Mouse (Mus musculus): ENCODE measurements around the gene Ngfr. TPM values are rescaled to one million over a fixed set of nuclear protein-coding genes. Genes with fewer than 3 reads are reported as not detected.

The Ngfr gene
- total RNA-seq, 2 experiments from 2014 or later: 1.1 to 2.0 TPM

DNA sequence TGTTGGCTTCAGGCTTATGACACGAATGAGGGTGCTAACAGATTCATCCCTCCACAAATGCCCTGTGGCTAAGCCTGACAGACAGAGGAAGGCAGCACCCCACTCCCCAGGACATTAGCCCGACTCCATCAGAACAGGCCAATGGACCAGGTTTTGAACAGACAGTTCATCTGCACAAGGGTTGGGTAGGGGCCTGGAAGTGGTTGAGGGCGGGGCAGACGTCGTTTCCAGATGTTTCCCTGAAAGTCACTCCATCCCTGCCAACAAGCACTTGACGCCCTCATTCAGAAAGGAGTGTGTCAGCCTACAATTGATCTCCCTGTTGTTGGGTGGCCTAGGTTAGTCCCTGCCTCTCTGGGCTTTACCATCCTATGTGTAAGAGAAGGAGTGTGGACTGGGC, 17.6 kb downstream of the Ngfr start:
- no peak for DNase-seq

DNA sequence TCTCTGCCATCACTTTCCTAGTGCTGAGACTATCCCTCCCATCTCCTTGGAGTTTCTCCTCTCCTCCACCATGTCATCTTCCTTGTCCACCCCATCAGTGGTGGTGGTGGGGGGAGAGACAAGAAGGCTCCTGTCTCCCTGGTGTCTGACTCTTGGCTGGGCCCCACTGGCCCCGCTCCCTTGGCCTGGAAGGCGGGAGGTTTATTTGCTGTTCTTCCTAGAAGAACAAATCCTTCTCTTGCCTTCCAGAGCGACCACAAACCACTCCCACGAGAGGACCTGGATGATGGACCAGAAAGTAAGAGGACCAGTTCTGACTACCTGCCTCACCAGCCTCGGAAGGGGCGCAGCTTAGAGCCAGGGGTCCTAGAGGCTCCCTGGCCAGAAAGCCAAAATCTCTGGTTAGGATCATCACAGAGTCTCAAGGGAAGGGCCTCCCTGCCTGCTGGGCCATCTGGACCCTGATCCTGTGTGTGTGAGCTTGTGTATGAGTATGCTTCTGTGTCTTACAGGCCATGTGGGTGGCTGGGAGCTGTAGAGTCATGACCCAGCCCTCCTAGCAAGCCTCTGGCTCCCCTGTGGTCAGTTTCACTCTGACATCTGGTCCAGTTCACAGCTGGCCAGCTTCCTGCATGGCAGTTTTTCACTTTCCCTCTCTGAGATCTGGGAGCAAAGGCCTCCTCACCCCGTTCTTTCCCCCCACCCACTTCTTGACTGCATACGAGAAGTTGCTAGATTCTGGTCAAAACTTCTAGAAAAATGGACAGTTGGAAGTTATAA, 19.4 kb downstream of the Ngfr start:
- intact Hi-C loops (cut with DNase I): no loop called here
- DNase-seq: peak; percentile 35 to 63

More for the DNA sequence above, 17.6 kb downstream of the Ngfr start:
- intact Hi-C loops (cut with DNase I): no loop called here

GRCm38 (mm10) chr11:95567366-95567765, 20.2 kb downstream of the Ngfr start:
- intact Hi-C loops (cut with DNase I): no loop called here
- no peak for DNase-seq

- intact Hi-C loops (cut with DNase I): no loop called here
- no peak for DNase-seq
These were observed 22.2 kb downstream of the Ngfr start for GRCm38 (mm10) chr11:95565327-95565726.

DNA sequence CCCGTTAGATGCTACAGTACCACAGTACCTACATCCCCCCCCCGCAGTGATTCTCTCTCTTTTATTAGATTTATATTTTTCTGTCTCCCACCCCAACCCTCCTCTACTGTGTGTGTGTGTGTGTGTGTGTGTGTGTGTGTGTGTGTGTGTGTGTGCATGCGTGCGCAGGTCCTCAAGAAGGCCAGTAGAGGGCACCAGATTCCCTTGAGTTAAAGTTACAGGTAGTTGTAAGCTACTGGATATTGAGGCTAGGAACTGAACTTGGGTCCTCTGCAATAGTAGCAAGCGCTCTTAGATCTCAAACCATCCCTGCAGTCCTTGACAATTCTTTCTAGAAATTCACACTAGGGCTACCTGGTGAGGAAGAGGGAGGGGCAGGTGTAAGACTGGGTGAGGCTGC, 23.7 kb downstream of the Ngfr start:
- DNase-seq: no peak
- intact Hi-C loops (cut with DNase I): no loop called here

GRCm38 (mm10) chr11:95560773-95561172, 26.8 kb downstream of the Ngfr start:
- DNase-seq: no peak
- intact Hi-C loops (cut with DNase I): no loop called here

DNA sequence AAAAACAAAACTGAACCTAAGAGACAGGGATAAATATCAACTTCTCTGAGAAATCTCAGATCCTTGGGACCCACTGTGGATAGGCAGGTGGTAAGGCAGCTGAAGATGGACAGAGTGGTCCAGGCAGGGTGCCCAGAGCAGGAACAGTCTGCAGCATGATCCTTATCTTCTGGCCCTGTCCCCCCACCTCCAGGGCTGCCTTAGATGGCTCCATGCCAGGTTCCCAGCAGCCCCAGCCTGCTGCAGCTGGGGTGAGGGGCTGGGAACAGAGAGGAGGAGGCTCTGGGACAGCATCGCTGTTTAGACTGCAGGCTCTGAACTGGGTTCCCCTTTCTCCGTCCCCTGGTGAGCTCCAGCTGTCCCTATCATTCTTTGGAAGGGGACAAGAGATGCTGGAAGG, 27.8 kb downstream of the Ngfr start:
- DNase-seq: no peak
- intact Hi-C loops (cut with DNase I): no loop called here

DNA sequence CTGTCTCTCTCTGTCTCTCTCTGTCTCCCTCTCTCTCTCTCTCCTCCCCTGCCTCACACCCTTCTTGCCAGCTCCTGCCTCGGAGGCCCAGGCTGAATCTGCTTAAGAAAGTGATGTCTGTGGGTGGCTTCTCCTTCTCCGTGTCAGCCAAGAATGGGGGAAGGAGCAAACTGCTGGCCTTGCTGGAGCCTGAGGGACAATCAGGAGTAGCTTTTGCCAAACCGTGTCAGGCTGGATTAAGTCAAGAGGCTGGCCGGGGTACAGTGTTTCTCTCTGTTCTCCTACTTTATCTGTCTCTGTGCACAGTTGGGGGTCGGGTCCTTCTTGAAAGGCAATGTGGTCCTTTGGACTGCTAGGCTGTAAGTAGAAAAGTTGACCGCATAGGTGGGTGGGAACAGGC, 29.8 kb downstream of the Ngfr start:
- peak in 1 of 2 experiments; percentile 58 for DNase-seq
- intact Hi-C loops (cut with DNase I): no loop called here

DNA sequence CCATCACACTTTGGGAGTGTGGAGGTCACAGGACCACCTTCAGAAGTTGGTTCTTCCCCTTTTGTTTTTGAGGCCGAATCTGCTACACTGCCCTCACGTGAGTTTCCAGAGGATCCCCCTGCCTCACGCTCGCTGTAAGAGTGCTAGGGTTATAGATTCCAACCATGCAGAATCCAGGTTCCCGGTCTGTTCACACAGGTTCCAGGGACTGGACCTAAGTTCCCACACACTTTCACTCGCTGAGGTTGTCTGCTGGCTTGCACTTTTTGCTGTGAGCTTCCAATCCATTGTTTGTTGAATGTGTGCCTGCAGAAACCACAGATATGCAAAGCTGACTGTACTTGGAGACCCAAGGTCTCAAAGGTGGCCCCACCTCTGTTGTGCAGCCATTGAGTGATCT, 30.5 kb downstream of the Ngfr start:
- DNase-seq: no peak
- intact Hi-C loops (cut with DNase I): no loop called here

GRCm38 (mm10) chr11:95555279-95555678, 32.3 kb downstream of the Ngfr start:
- DNase-seq: no peak
- intact Hi-C loops (cut with DNase I): no loop called here

DNA sequence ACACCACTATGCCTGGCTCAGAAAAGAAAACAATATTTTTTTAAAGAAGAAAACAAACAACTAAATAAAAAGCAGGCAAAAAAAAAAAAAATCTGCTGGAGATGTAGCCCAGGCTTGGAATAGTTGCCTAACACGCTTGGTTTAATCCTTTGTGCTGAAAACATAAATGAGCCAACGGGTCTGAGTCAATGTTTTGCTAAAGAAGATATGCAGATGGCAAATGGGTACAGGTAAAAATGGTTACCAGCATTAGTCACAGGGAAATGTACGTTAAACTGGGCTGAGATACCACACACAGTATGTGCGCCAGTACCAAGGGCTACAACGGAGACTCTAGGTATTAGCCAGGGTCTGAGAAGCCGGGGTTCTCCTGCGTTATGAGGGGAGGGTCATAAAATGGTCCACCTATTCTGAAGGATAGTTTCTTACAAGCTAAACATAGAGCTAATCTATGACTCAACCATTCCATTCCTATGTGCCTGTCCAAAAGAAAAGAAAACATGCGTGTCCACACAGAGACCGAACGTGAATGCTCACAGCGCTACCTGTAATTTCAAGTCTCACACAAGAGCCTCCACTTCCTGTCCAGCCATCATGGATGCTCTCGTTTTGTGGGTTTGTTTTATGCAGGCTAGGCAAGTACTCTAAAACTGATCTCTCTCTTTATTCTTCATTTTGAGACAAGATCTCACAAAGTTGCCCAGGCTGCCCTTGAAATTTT, 37.1 kb downstream of the Ngfr start:
- intact Hi-C loops (cut with DNase I): no loop called here
- DNase-seq: no peak

DNA sequence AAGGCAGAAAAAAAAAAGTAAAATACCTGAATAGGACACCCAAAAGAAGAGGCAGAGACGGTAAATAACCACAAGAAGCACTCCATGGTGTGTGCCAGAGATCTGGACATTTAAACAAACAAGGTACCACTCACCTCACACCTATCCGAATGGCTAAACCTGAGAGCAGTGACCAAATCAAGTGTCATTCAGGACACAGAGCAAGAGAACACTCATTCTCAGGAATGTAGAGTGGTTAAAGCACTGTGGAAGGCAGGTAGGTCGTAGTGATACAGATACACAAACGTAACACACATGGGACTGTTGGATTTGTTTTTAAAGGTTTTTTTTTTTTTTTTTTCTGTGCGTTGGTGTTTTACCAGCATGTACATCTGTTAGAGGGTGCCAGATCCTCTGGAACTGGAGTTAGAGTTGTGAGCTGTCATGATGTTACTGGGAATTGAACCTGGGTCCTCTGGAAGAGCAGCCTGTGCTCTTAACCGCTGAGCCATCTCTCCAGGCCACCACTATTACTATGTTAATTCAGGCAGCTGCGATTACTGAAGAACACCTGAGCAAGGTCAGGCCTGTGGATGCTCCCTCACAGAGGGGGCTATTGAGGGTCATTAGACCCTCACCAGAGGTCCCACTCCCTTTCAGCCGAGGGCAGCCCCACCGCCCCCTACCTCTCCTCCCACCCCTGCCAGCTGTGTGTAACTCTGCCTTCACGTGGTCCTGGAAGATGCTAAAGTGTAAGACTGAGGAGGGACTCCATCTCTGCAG, 41.3 kb downstream of the Ngfr start:
- DNase-seq: no peak
- intact Hi-C loops (cut with DNase I): no loop called here

- DNase-seq: no peak
- intact Hi-C loops (cut with DNase I): no loop called here
These were observed 42.8 kb downstream of the Ngfr start for GRCm38 (mm10) chr11:95544546-95545327.

DNA sequence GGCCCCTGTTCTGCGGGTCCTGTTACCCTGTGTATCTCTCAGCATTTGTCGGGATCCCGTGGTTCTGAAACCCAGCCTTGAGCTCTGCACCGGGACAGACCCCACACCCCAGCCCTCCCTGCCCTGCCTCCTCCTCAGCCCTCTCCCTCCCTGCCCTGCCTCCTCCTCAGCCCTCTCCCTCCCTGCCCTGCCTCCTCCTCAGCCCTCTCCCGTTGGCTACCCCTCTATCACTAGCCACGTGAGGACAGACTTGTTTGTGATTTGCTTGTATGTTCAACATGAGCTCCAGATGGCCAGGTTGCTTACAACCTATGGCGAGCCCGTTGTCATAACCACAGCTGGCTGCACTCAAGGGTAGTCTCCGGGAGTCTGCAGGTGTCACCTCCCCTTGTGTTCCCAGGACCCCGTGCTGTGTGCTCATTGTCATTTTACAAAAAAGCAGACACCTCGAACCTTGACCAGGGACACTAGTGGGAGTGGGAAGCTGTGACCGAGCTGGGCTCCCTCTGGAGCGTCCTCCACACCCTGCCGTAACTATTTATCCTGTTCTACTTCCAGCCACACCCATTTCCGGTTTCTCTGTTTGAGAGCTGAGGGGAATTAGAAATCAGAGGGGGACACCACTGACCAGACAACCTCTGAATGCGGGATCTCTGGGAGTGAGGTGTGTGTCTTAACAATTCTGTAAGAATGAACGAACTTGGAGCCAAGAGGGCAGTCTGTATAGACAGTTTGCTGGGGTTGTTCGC, 46.7 kb downstream of the Ngfr start:
- intact Hi-C loops (cut with DNase I): no loop called here
- DNase-seq: no peak

GRCm38 (mm10) chr11:95538378-95539104, 49.0 kb downstream of the Ngfr start:
- intact Hi-C loops (cut with DNase I): no loop called here
- DNase-seq: peak; percentile 23 to 62

DNA sequence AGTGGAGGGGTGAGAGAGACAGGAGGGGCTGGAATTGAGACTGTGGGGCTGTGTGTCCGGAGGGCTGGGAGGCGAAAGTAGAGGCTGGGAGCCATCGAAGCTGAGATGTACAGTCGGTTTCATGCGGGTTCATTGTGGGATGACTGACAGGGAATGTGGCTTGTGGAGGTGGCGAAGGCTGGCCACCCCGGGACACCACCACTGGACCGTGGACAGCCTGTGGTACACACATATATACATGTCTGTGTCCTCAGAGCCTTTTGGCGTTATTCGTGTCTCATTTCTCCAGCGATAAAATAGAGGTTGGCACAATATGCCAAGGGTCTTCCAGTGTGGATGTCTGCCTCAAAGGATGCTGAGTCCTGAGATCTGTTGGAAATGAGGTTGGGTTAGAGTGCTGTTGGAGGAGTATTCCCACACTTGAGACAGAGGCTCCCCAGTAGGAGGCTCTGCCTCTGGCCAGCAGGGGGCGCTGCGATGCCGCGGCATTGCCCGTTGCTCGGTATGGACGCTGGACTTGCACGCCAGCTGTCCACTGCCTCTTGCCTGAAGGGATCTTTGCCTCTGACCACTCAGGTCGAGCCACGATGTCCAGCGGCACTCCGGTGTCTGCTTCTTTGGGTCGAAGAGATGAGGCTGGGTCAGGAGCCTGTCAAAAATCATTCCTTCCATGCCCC, 53.9 kb downstream of the Ngfr start:
- intact Hi-C loops (cut with DNase I): loop anchor here (1.0 to 5.0 kb wide), 3 partner anchors 53 to 219 kb away; no protein-coding TSS in a partner anchor
- DNase-seq: peak; percentile 94 to 98

- intact Hi-C loops (cut with DNase I): loop anchor here (1.0 to 5.0 kb wide), 3 partner anchors 54 to 220 kb away; no protein-coding TSS in a partner anchor
These were observed 55.0 kb downstream of the Ngfr start for GRCm38 (mm10) chr11:95532353-95533072.

GRCm38 (mm10) chr11:95528231-95528630, 59.3 kb downstream of the Ngfr start:
- intact Hi-C loops (cut with DNase I): no loop called here
- no peak for DNase-seq

More at GRCm38 (mm10) chr11:95532353-95533072, 55.0 kb downstream of the Ngfr start:
- no peak for DNase-seq
